Mouse (Mus musculus) inflammation-experienced regulatory T-cells, adult 6 months (primary cell): ENCODE results near the gene Tnr. TPM values are rescaled to one million over a fixed set of nuclear protein-coding genes. Genes with fewer than 3 reads are reported as not detected.

Source experiments
- ATAC-seq: one replicate; pipeline ENCODE4 v1.8.0; 2017
- polyA plus RNA-seq, 3 experiments: library from polyadenylated mRNA; unstranded; fragments of 100-300 nt; shearing (Covaris generic); gene quantifications; one replicate each; pipeline ENCODE4 v1.2.1; 2017

The Tnr gene
- polyA plus RNA-seq, 3 experiments from 2014 or later: 0.05 TPM; not detected in 2

DNA sequence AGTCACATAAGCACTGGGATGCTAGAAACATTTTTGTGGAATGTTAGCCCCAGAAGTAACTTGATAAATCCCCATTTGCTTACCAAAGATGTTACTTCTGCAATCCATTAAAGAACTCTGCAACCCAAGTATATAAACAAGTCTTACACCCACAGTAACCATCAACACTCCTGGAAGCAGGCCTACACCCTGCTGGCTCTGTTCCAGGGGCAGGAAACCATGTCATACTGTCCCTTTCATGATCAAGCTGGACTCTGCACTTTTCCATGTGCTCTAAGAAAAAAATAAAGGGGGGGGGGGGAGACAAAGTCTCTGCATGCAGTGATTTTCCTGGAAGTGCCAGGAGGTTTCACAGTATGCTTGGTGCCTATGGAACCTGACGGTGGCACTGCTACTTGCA, 456.8 kb downstream of the Tnr start:
- ATAC-seq: no peak
